Mouse (Mus musculus) liver, embryonic 14.5 days (tissue): Measurements from ENCODE around the gene Ptprcap.

Experiments used
- CTCF ChIP-seq: IDR thresholded peaks from 2 replicates; pipeline ENCODE4 v1.5.1; 2016; ENCODE audit warnings: antibody characterized with exemption, low read depth, control low read depth
- EP300 ChIP-seq: IDR thresholded peaks from 2 replicates; pipeline ENCODE4 v1.6.1; 2016; ENCODE audit warnings: antibody characterized with exemption, low read depth

DNA sequence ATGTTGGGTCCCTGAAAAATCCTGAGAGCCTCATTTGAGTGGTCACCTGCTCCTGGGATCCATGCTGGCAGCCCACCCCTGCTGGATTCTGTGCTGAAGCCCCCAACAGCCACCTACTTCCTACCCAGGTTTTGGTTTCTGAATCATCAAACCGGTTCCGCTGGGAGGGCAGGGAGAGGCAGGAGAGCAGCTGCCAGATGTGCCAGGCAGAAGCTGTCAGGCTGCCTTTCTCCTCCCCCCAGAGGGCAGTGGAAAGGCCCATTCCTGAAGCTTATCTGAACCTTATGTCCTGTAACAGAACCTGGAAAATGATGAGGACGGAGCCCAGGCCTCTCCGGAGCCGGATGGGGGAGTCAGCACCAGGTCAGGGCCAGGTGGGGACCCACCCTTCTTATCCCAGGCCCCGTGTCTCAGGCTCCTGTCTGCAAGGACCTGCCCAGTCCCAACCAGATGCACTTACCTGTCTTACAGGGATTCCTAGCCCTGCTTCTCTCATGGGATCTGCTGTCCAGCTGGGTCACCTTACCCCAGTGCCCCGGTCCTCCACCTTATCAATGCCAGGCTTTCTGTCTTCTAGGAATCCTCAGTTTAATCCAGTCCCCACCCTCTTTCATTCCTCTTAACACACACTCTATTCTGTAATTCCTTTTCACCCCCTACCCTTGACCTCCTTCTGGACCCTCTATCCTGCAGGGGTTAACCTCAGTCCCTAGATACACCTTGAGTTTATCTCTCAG, 26.5 kb upstream of the Ptprcap start:
- 0 out of 2 replicates have a peak, but pooled peaks have one; percentile 5 for TF ChIP-seq CTCF
- no peak for TF ChIP-seq EP300
